Mouse (Mus musculus) frontal cortex, postnatal 10 days (tissue): Measurements from ENCODE around the gene Irf2.

Source experiments
- DNase-seq, 2 experiments: peaks; one replicate each; pipeline ENCODE4 v3.0.0; 2022; ENCODE audit warnings: low spot score in 2 of 2, mixed read lengths in 1 of 2

Gene Irf2

DNA sequence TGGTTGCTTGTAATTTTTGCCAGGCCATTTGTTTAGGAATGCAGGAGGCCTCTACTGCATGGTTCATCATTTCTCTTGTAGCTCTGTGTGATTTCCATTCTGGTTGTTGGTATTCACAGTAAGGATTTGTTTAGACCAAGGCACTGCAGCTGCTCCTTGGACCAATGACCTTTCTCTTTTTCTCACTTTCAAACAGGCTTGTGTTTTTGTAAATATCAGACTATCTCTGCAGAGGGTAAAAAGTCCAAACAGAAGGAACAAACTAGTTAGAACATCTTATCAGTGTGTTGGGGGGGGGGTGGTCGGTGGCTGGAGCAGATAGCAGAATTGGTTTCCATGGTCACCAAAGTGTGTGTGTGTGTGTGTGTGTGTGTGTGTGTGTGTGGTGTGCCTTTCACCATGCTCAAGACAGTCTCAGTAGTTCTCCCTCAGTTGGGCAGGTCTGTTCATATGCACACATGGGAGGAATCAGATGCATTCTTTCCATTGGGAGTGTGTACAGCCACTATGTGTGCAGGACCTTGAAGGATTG, 61.7 kb downstream of the Irf2 start:
- no peak for DNase-seq

DNA sequence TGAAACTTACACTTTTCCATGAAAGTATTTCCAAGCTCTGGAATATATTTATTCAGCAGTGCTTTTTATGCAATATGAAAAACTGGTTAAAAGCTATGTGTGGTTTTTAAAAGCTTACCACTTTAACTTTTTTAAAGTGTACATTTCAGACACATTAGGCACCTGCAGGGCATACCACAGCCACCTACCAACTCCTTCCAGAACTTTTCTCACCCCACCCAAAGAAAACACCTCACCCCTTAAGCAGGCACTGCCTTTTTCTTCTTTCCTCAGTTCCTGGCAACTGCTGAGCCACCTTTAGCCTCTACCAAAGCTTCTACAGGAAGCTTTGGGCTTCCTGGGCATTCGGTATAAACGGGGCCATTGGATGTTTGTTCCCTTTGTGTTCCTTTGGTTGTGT, 62.5 kb downstream of the Irf2 start:
- DNase-seq: no peak

DNA sequence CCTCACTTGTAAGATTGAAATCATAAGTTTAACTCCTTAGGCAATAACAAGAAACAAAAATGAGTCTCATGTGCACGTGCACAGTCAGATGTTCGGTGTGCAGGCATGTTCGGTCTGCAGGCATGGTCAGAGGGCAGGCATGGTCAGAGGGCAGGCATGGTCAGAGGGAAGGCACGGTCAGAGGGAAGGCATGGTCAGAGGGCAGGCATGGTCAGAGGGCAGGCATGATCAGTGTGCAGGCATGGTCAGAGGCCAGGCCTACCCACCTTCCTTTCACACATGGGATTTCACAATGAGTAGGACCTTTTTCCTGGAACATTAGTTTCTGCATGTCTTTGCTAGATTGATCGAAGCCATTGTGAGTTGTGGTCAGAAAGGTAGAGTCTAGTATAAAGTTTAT, 65.2 kb downstream of the Irf2 start:
- DNase-seq: no peak

- DNase-seq: no peak
Observed at GRCm38 (mm10) chr8:46811021-46811622, 71.6 kb downstream of the Irf2 start.

GRCm38 (mm10) chr8:46811944-46812343, 72.4 kb downstream of the Irf2 start:
- no peak for DNase-seq

- no peak for DNase-seq
Observed at GRCm38 (mm10) chr8:46812966-46813365, 73.4 kb downstream of the Irf2 start.

DNA sequence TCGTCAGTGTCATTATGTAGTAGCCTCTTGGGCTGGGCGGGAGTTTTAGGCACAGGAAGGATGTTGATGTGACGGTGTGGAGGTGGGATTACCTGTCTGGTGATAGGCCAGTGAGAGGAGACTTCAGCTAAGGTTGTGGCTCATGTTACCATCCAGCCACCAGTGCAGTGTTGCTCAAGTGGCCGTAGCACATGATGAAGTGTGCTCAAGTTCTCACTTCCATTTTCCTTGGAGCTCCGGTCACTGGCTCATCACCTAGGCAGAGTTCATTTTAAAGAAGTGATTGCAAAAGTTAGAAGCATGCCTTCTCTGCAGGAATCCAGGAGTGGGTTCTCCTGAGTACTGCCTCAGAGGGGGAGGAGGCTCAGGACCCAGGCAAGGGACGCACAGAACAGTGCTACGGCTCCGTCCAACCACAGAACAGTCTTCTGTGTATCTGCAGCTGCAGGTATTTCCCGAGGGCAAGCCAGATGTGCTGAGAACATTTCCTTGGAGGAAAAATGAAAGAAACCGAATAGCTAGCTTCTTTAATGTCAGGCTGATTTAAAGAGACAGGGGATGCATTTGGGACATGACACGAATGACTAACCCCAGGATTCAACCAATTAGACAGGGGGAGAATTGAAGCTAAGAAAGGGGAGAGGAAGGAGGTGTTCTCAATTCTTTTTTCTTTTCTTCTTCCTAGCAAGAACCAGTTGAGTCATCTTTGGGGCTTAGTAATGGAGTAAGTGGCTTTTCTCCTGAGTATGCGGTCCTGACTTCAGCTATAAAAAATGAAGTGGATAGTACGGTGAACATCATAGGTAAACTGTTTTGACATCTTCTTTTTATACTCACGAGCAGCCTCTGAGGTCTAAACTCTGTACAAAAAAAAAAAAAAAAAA, 78.8 kb downstream of the Irf2 start:
- no peak for DNase-seq

- DNase-seq: no peak
Observed at GRCm38 (mm10) chr8:46818990-46819288, 79.4 kb downstream of the Irf2 start.

DNA sequence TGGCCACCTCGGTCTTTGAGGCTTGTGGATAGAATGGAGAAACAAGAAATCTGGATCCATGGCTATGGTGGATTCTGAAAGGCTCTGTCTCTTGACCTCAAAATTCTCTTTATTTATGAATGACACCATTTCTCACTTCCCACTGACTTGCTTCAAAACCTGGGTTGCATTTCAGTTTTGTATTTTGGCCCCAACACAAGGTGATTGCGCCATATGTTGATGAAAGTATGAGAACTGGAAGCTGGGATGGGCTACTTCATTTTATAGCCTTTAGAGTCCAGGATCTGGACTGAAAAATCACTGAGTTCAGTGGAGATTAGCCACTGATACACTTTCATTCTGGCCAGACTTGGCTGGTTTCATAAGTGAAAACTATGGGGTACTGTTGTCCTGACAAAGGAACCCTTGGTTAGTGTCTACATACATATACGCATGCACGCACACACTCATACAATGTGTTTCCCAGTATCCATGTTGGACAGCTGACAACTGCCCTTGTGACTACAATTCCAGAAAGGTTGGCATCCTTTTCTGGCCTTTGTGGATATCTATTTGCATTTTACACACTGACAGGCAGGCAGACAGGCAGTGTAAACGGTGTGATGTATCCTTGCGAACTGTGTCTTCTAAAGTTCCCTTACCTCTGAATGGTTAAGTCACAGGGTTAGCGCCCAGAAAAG, 89.3 kb downstream of the Irf2 start:
- no peak for DNase-seq

- no peak for DNase-seq
Observed at GRCm38 (mm10) chr8:46829414-46830111, 90.0 kb downstream of the Irf2 start.

DNA sequence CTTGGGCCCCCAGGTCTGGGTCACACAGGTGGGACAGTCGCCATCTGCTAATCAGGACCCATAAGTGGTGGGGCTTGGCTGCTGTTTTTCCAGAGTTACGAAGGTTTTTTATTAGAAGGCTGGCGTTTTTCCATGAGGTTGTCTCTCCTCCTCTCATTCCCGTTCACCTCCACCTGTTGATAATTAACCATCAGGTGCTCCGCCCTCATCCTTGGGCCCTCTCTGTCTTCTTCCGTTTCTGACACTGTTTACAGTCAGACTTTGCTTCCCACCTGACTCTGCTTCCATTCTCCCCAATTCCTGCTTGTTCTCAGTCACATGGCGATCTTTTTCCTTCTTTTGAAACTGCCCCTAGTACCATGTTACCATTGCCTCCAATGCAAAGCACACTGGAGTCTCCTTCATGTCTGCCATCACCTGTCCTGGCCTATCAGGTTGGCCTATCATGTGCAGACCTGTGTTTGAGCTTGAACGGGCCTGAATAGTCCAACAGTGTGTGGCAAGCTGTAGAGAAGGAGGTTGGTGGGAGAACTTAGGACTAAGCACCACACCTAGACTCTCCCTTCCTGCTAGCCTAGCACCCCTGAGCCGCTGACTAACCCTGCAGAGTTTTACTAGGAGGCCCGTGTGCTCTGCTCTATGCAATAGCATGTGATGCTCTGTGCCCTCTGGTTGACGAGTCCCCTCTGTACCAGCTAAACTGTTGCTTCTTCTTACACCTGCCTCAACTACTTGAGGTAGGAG, 90.8 kb downstream of the Irf2 start:
- DNase-seq: no peak

GRCm38 (mm10) chr8:46831916-46832315, 92.4 kb downstream of the Irf2 start:
- DNase-seq: no peak

DNA sequence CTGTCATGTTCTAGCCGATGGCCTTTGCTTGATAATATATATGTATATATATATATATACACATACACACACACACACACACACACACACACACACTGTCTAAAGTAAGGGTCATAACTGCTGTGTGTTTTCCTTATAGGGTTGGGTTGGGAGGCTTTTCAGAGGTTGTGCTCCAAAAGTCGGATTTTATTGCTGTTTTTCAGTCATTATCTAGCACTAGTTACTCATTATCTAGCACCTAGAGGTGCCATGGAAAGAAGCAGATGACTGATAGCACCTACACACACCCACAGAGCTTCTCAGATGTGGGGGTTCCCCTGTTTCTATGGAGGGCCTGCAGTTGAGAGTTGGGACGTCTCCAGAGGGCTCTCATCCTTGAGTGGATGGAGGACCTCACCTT, 92.9 kb downstream of the Irf2 start:
- no peak for DNase-seq

- no peak for DNase-seq
Observed at GRCm38 (mm10) chr8:46833763-46834162, 94.2 kb downstream of the Irf2 start.

DNA sequence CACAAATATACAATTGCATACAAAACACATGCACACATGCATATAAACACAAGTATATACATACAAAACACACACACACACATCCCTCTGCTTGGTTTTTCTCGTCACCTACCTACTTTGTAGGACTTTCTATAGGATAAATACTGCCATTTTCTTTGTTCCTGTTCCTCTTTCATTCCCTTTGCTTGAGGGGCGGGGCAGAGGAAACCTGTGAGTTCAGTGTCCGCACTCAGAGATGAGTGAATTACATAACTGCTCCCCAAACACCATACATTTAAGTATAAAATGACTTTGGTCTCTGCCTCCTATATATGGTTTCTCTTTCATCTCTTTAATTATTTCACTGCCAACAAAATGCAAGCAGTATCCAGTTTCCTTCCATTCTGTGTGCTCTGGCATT, 94.9 kb downstream of the Irf2 start:
- no peak for DNase-seq

DNA sequence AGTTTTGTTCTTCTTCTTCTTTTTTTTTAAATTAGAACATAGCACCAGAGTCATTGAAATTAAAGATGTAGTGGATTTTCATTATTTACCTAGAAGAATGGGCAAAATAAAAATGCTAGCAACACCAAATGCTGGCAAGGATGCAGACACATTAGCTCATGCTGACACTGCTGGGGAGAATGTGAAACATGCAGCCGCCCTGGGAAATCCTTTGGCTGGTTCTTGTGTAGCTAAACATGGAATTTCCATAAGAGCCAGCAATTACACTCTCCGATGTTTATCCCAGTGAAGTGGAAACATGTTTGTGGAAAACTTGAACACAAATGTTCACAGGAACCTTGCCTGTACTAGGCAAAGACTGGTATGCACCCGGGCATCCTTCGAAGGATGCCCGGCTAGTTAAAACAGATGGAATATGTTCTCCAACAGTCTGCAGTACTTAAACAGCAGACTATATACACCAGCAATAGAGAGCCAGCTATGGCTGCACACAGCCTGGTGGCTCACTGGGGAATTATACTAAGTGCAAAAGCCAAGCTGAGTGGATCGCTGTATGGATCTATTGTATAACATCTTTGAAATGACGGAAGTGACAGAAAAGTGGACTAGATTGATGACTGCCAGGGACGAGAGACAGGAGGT, 96.6 kb downstream of the Irf2 start:
- no peak for DNase-seq

DNA sequence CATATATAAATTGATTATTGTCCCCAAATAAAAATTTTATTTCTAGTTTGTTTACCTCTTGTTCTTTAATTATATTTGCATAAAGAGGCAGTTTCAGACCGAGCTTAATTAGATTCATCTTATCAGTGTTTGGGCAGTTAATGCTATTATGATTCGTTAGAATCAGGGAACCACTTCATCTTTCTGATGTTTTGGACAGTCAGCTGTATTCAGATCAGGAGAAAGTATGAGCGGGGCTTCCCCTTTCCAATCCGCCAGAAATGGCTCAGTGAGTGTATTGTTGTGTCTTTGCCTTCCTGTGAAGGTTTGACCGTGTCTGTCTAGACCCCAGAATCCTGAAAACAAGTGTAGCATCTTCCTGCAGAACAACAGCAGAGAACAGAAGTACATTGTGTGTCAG, 97.4 kb downstream of the Irf2 start:
- DNase-seq: no peak

DNA sequence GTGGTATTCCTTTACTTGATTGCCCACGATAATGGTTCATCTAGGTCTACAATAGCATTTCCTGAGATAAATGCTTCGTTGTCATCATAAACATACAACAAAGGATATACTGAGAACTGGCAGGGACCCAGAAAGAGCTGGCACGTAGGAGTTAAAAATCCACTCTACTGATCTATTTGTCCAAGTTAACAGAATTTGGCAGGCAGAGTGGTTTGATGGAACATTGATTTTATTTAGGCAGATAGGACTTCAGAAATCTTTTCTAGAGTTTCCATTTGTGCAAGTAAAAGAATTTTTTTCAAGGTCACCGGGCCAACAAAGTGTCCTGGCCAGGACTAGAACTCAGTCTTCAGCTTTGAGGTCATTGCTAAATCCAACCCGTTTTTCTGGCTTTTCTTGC, 98.5 kb downstream of the Irf2 start:
- DNase-seq: no peak

DNA sequence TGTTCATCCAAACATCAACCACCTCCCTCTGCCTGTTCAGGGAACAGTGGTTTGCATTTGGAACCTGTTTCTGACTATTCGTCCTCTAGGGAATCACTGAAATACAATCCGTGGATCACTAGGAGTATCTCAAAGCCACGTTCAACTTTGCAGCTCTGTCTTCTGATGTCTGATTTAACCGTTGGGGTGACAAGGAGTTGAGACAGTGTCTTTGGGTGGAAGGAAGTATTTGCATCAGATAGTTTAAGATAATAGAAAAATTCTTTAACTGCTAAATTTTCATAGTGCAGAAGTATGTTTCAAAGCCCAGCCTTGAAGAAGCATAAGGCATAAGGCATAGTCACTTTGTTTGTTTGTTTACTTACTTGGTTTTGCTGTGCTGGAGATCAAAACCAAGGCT, 100.9 kb downstream of the Irf2 start:
- DNase-seq: no peak

DNA sequence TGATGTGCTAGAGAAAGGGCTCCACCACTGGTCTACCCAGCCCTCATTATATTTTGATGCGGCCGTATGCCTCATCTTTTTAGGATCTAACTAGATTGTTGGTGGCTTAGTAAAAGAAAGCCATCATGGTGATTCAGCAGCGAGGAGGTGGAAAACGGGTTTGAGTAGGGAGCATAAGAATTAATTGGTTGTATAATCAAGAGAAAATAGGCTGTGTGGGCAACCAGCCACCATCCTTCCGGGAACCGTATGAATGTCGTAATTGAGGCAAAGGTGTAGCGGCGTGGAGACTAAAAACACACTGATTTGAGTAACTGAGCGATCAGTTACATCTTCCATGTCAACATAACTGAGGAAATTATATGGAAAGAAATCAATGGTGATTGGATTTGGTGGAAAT, 101.3 kb downstream of the Irf2 start:
- DNase-seq: no peak

DNA sequence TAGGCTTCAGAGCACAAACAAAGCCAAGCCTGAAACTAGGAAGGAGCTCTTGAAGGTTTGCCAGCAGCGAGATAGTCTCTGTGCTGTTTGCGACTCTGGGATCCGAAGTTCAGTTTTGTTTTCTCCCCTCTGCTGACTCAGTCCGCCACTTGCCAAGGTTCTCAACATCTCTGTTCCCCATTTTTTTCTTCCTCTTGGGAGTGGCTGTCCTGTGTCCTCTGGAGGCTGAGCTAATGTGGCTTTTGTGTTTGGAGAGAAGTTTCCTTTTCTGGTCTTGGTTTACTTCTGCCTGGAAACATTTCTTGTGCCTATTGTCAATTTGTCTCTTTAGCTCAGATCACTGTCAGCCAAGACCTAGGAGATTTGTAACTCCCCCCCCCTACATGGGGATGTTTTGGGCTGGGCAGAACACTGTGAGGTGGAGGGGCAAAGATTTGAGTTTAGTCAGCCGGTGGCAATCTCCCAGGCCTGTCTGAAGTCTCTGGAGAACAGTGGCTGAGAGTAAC, 103.2 kb downstream of the Irf2 start:
- peak; percentile 26 to 31 for DNase-seq
